Mouse (Mus musculus) heart, embryonic 11.5 days (tissue): ENCODE data around the gene Tcf12. TPM values are rescaled to one million over a fixed set of nuclear protein-coding genes. Genes with fewer than 3 reads are reported as not detected.

Experiments used
- ATAC-seq: fragments of 200-750 bp; cut with Nextera tagmentation; replicated peaks from 2 replicates; pipeline ENCODE4 v1.8.0; 2017; ENCODE audit warnings: moderate library complexity; ENCODE audit not compliant: insufficient number of reproducible peaks, low FRiP score, low TSS enrichment
- H3K27ac ChIP-seq: fragments of 300-500 bp; sonication (generic); 2 replicates; pipeline ENCODE4 v1.5.1; 2014; ENCODE audit warnings: mild to moderate bottlenecking, low read depth, low read length
- H3K27me3 ChIP-seq: fragments of 300-500 bp; sonication (generic); 2 replicates; pipeline ENCODE4 v1.6.1; 2014; ENCODE audit warnings: mild to moderate bottlenecking, low read length, mixed read lengths; ENCODE audit not compliant: control insufficient read depth, insufficient read depth
- H3K36me3 ChIP-seq: fragments of 300-500 bp; sonication (generic); 2 replicates; pipeline ENCODE4 v1.6.1; 2014; ENCODE audit warnings: mild to moderate bottlenecking, low read length, moderate library complexity, mixed read lengths; ENCODE audit not compliant: control insufficient read depth, insufficient read depth
- H3K4me1 ChIP-seq: fragments of 300-500 bp; sonication (generic); 2 replicates; pipeline ENCODE4 v1.6.1; 2014; ENCODE audit warnings: low read length; ENCODE audit not compliant: control insufficient read depth, insufficient read depth
- H3K4me2 ChIP-seq: fragments of 300-500 bp; sonication (generic); 2 replicates; pipeline ENCODE4 v1.6.1; 2014; ENCODE audit warnings: mild to moderate bottlenecking, moderate library complexity
- H3K4me3 ChIP-seq: fragments of 300-500 bp; sonication (generic); 2 replicates; pipeline ENCODE4 v1.5.1; 2014; ENCODE audit warnings: low read depth, low read length
- H3K9ac ChIP-seq: fragments of 300-500 bp; sonication (generic); 2 replicates; pipeline ENCODE4 v1.6.1; 2014; ENCODE audit warnings: mild to moderate bottlenecking, low read depth, low read length, moderate library complexity
- H3K9me3 ChIP-seq: fragments of 300-500 bp; sonication (generic); replicated peaks from 2 replicates; pipeline ENCODE4 v1.6.1; 2016; ENCODE audit warnings: low read length; ENCODE audit not compliant: control insufficient read depth
- WGBS: fragments of 180-500 bp; shearing (Covaris S2); extraction: QIAGEN DNeasy Blood & Tissue Kit; methylation state at CpG from one replicate; pipeline ENCODE4 v1.1.7; 2014; ENCODE audit not compliant: insufficient replicate concordance; 5-methylcytosine and 5-hydroxymethylcytosine counted together
- polyA plus RNA-seq: library from polyadenylated mRNA; unstranded; fragments of >200 nt; fragmentation: Nextera tagmentation; extraction: Ambion mirVana; gene quantifications from 2 replicates; pipeline ENCODE4 v1.2.1, GENCODE M21; 2014

The Tcf12 gene
- polyA plus RNA-seq, 1 experiment from 2014 or later: 51.8 TPM

GRCm38 (mm10) chr9:71934833-71935232 is 176.8 kb downstream of the Tcf12 start:
- no peaks in the 10 kb centered on the region for H3K27me3 ChIP-seq

GRCm38 (mm10) chr9:71931965-71932364 is 179.7 kb downstream of the Tcf12 start:
- Histone ChIP-seq H3K36me3 (no peaks in the 10 kb centered on the region), H3K9ac (no peak overlapping the region), H3K4me1 (no peaks in the 10 kb centered on the region), H3K4me2 (no peak overlapping the region), H3K4me3 (no peak overlapping the region), H3K27ac (no peak overlapping the region), H3K27me3 (no peaks in the 10 kb centered on the region), H3K9me3 (no peaks in the 10 kb centered on the region)
- ATAC-seq: no peak

More at GRCm38 (mm10) chr9:71934833-71935232, 176.8 kb downstream of the Tcf12 start:
- Histone ChIP-seq H3K9me3 (no peaks in the 10 kb centered on the region), H3K9ac (no peak overlapping the region), H3K4me1 (no peaks in the 10 kb centered on the region), H3K36me3 (no peaks in the 10 kb centered on the region), H3K4me2 (no peak overlapping the region), H3K4me3 (no peak overlapping the region), H3K27ac (no peak overlapping the region)
- no peak for ATAC-seq
- 77% methylated on average over 3 of the region's 3 CpGs for WGBS

GRCm38 (mm10) chr9:71931358-71931715 is 180.3 kb downstream of the Tcf12 start:
- WGBS: 65% methylated on average over 8 of the region's 8 CpGs
- no peaks in the 10 kb centered on the region for H3K27me3 ChIP-seq
- no peak overlapping the region for H3K9ac ChIP-seq
- no peak overlapping the region for H3K4me3 ChIP-seq
- no peaks in the 10 kb centered on the region for H3K4me1 ChIP-seq
- no peaks in the 10 kb centered on the region for H3K36me3 ChIP-seq
- no peak overlapping the region for H3K27ac ChIP-seq
- no peak overlapping the region for H3K4me2 ChIP-seq
- no peaks in the 10 kb centered on the region for H3K9me3 ChIP-seq
- no peak for ATAC-seq

- Histone ChIP-seq H3K36me3 (no peaks in the 10 kb centered on the region), H3K9ac (no peak overlapping the region), H3K4me2 (no peak overlapping the region), H3K4me3 (no peak overlapping the region), H3K4me1 (no peaks in the 10 kb centered on the region), H3K27me3 (no peaks in the 10 kb centered on the region), H3K27ac (no peak overlapping the region), H3K9me3 (no peaks in the 10 kb centered on the region)
- no peak for ATAC-seq
- 60% methylated on average over 3 of the region's 3 CpGs for WGBS
Observed at GRCm38 (mm10) chr9:71930431-71931357, 181.0 kb downstream of the Tcf12 start.

GRCm38 (mm10) chr9:71916662-71916953 is 195.1 kb downstream of the Tcf12 start:
- no peaks in the 10 kb centered on the region for H3K9me3 ChIP-seq
- H3K4me1 ChIP-seq: 0 out of 2 replicates have a peak, but pooled peaks cover 3% of the 10 kb centered on the region
- no peak overlapping the region for H3K9ac ChIP-seq
- H3K27ac ChIP-seq: no peak overlapping the region
- no peak overlapping the region for H3K4me3 ChIP-seq
- H3K27me3 ChIP-seq: no peaks in the 10 kb centered on the region
- no peak for ATAC-seq
- no peak overlapping the region for H3K4me2 ChIP-seq
- H3K36me3 ChIP-seq: peaks cover 5% of the 10 kb centered on the region; the same call in 1 of the 2 replicates

GRCm38 (mm10) chr9:71915871-71916661 is 195.6 kb downstream of the Tcf12 start:
- no peaks in the 10 kb centered on the region for H3K9me3 ChIP-seq
- no peak overlapping the region for H3K4me2 ChIP-seq
- H3K4me1 ChIP-seq: 0 out of 2 replicates have a peak, but pooled peaks cover 3% of the 10 kb centered on the region
- WGBS: 76% methylated on average over 6 of the region's 6 CpGs
- H3K27ac ChIP-seq: no peak overlapping the region
- no peak for ATAC-seq
- 0 out of 2 replicates have a peak, but pooled peaks cover 2% of the 10 kb centered on the region for H3K36me3 ChIP-seq
- no peak overlapping the region for H3K4me3 ChIP-seq
- H3K27me3 ChIP-seq: no peaks in the 10 kb centered on the region
- no peak overlapping the region for H3K9ac ChIP-seq

GRCm38 (mm10) chr9:71906522-71906921 is 205.1 kb downstream of the Tcf12 start:
- H3K36me3 ChIP-seq: peaks cover 7% of the 10 kb centered on the region; the same call in 1 of the 2 replicates
- WGBS: 51% methylated on average over 2 of the region's 2 CpGs
- no peak for ATAC-seq
- no peaks in the 10 kb centered on the region for H3K4me1 ChIP-seq
- no peak overlapping the region for H3K4me3 ChIP-seq
- no peak overlapping the region for H3K9ac ChIP-seq
- no peak overlapping the region for H3K4me2 ChIP-seq
- H3K27me3 ChIP-seq: no peaks in the 10 kb centered on the region
- no peak overlapping the region for H3K27ac ChIP-seq
- H3K9me3 ChIP-seq: no peaks in the 10 kb centered on the region

GRCm38 (mm10) chr9:71898852-71899251 is 212.8 kb downstream of the Tcf12 start:
- H3K27me3 ChIP-seq: no peaks in the 10 kb centered on the region
- no peak overlapping the region for H3K9ac ChIP-seq
- no peaks in the 10 kb centered on the region for H3K9me3 ChIP-seq
- H3K36me3 ChIP-seq: no peaks in the 10 kb centered on the region
- WGBS: 38% methylated on average over 5 of the region's 5 CpGs
- peaks cover 8% of the 10 kb centered on the region for H3K4me1 ChIP-seq
- H3K4me2 ChIP-seq: no peak overlapping the region
- no peak overlapping the region for H3K4me3 ChIP-seq
- ATAC-seq: no peak
- no peak overlapping the region for H3K27ac ChIP-seq
